Mouse (Mus musculus): ENCODE results near the gene Ercc6l2. TPM values are rescaled to one million over a fixed set of nuclear protein-coding genes. Genes with fewer than 3 reads are reported as not detected.

Ercc6l2 gene
- total and polyA plus RNA-seq, 3 experiments, result 2.1 to 9.8 (median 8.1) TPM

DNA sequence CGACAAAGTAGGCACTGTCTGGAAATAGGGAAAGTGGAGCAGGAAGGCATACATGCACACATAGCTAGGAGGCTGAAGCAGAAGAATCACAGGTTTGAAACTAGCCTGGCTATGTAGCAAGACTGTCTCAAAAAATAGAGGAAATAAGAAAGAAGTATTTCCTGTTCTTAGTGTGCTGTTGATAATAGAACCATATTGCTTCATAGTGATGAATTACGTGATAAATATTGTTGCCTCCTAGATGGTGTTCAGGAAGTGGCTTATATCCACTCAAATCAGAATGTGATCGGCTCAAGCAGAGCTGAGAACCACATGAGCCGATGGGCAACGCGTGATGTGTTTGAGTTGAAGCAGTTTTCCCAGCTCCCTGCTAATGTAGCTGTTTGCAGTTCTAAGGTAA, 62.1 kb downstream of the Ercc6l2 start:
- no peaks in the 10 kb centered on the region for H3K4me1 ChIP-seq (ENCODE audit: control insufficient read depth, insufficient read depth, low read length)
- intact Hi-C loops (cut with DNase I), result no loop called here

DNA sequence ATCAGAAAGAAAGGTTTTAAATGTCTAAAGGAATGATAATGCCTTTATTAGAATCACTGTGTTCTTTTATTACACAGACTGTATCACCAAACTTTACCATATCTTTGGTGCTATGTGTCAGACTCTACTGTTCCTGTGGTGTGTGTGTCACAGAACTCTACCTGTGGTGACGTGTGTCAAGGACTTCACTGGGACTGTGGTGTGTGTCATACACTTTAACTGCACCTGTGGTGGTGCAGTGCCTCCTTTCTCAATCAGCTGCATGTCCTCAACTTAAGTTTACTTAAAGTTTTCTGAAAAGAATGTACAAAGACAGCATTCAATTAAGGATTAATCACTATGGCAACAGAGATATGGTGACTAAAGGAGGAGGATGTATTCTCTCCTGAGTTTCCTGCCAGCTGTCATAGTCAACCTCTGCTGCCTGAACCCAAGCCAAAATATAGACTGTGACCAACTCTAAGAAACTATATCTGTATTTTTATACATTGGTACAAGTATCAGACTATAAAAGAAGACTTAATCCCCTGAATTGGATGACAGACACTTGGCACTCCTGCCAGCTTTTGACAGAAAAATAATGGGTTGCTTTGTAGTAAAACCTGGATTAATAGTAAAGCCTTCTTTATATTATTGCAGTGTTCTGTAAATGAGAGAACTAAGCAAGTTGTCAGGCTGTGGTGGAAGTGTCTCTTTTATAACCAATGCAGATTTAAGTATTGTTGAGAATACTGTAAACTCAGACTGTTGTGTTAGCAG, 64.2 kb downstream of the Ercc6l2 start:
- Histone ChIP-seq H3K27me3 (ENCODE audit: control insufficient read depth, insufficient read depth, low read length) (no peaks in the 10 kb centered on the region), H3K79me2 (replicated peaks; ENCODE audit: control insufficient read depth, insufficient read depth, low read length) (no peaks in the 10 kb centered on the region), H3K4me1 (ENCODE audit: control insufficient read depth, insufficient read depth, low read length) (no peaks in the 10 kb centered on the region), H3K4me3 (no peak overlapping the region), H3K9ac (ENCODE audit: low read depth, low read length) (no peak overlapping the region), H3K36me3 (ENCODE audit: control insufficient read depth, insufficient read depth, low read length) (no peaks in the 10 kb centered on the region), H3K27ac (no peak overlapping the region)
- TF ChIP-seq POLR2A (IDR thresholded peaks at IDR 0.05; ENCODE audit: insufficient read depth, low read depth, low read length) (no peak), EP300 (IDR thresholded peaks at IDR 0.05; ENCODE audit: insufficient read depth, low read depth, low read length) (no peak), CTCF (IDR thresholded peaks at IDR 0.05) (no peak)
- no peak for DNase-seq
- WGBS, result 89% methylated on average over 1 of the region's 1 CpGs
- intact Hi-C loops (cut with DNase I), result no loop called here

More for the DNA sequence above, 62.1 kb downstream of the Ercc6l2 start:
- WGBS, result 81% methylated on average over 6 of the region's 6 CpGs
- no peaks in the 10 kb centered on the region for H3K79me2 ChIP-seq (replicated peaks; ENCODE audit: control insufficient read depth, insufficient read depth, low read length)
- DNase-seq, result no peak
- no peaks in the 10 kb centered on the region for H3K27me3 ChIP-seq (ENCODE audit: control insufficient read depth, insufficient read depth, low read length)
- H3K4me3 ChIP-seq, result no peak overlapping the region
- TF ChIP-seq CTCF (IDR thresholded peaks at IDR 0.05) (no peak), EP300 (IDR thresholded peaks at IDR 0.05; ENCODE audit: insufficient read depth, low read depth, low read length) (no peak), POLR2A (IDR thresholded peaks at IDR 0.05; ENCODE audit: insufficient read depth, low read depth, low read length) (no peak)
- H3K9ac ChIP-seq (ENCODE audit: low read depth, low read length), result no peak overlapping the region
- no peaks in the 10 kb centered on the region; the same call in 1 of the 2 replicates for H3K36me3 ChIP-seq (ENCODE audit: control insufficient read depth, insufficient read depth, low read length)
- H3K27ac ChIP-seq, result no peak overlapping the region

DNA sequence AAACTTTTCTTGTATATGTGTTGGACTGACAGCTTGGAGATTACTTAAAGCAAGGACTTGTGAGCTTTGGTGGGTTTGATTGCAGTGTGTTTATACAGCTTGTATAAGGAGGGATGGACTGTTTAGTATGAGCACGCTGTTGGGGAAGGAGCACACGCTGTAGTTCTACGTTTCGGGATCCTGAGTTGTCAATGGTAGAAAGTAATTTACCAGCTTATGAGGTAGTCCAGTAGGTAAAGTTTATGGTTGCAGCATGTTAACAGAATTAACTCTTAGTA, 64.8 kb downstream of the Ercc6l2 start:
- Histone ChIP-seq H3K27ac (no peak overlapping the region), H3K9ac (ENCODE audit: low read depth, low read length) (no peak overlapping the region), H3K27me3 (ENCODE audit: control insufficient read depth, insufficient read depth, low read length) (no peaks in the 10 kb centered on the region), H3K4me1 (ENCODE audit: control insufficient read depth, insufficient read depth, low read length) (no peaks in the 10 kb centered on the region), H3K79me2 (replicated peaks; ENCODE audit: control insufficient read depth, insufficient read depth, low read length) (no peaks in the 10 kb centered on the region), H3K4me3 (no peak overlapping the region), H3K36me3 (ENCODE audit: control insufficient read depth, insufficient read depth, low read length) (no peaks in the 10 kb centered on the region)
- intact Hi-C loops (cut with DNase I), result no loop called here
- TF ChIP-seq POLR2A (IDR thresholded peaks at IDR 0.05; ENCODE audit: insufficient read depth, low read depth, low read length) (no peak), CTCF (IDR thresholded peaks at IDR 0.05) (no peak), EP300 (IDR thresholded peaks at IDR 0.05; ENCODE audit: insufficient read depth, low read depth, low read length) (no peak)
- no peak for DNase-seq
- 94% methylated on average over 4 of the region's 4 CpGs for WGBS

DNA sequence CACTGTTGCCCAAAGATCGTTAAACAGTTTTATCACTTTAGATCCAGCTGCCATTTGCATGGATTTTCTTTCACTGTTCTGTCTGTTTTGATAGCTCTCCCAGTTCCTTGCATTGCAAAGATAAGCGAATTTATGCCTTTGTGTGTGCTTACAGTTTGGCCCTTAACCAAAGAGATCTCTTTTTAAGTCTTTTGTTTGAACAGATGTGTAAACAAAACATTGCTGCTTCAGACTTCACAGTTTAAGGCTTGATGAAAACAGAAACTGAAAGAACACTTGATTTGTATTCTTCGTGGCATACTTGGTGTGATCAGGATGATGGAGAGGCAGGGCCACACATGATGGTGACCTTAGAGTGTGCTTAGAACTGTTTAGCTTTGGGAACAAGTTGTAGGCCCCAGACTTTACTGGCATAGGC, 70.5 kb downstream of the Ercc6l2 start:
- Histone ChIP-seq H3K27ac (no peak overlapping the region), H3K9ac (ENCODE audit: low read depth, low read length) (no peak overlapping the region), H3K79me2 (replicated peaks; ENCODE audit: control insufficient read depth, insufficient read depth, low read length) (no peaks in the 10 kb centered on the region), H3K4me1 (ENCODE audit: control insufficient read depth, insufficient read depth, low read length) (no peaks in the 10 kb centered on the region; the same call in 1 of the 2 replicates), H3K4me3 (no peak overlapping the region), H3K36me3 (ENCODE audit: control insufficient read depth, insufficient read depth, low read length) (no peaks in the 10 kb centered on the region; the same call in 1 of the 2 replicates), H3K27me3 (ENCODE audit: control insufficient read depth, insufficient read depth, low read length) (no peaks in the 10 kb centered on the region)
- TF ChIP-seq POLR2A (IDR thresholded peaks at IDR 0.05; ENCODE audit: insufficient read depth, low read depth, low read length), result no peak
- no peak for TF ChIP-seq CTCF (IDR thresholded peaks at IDR 0.05)
- no peak for TF ChIP-seq EP300 (IDR thresholded peaks at IDR 0.05; ENCODE audit: insufficient read depth, low read depth, low read length)
- WGBS, result 42% methylated on average over 3 of the region's 3 CpGs
- intact Hi-C loops (cut with DNase I), result no loop called here
- no peak for DNase-seq

DNA sequence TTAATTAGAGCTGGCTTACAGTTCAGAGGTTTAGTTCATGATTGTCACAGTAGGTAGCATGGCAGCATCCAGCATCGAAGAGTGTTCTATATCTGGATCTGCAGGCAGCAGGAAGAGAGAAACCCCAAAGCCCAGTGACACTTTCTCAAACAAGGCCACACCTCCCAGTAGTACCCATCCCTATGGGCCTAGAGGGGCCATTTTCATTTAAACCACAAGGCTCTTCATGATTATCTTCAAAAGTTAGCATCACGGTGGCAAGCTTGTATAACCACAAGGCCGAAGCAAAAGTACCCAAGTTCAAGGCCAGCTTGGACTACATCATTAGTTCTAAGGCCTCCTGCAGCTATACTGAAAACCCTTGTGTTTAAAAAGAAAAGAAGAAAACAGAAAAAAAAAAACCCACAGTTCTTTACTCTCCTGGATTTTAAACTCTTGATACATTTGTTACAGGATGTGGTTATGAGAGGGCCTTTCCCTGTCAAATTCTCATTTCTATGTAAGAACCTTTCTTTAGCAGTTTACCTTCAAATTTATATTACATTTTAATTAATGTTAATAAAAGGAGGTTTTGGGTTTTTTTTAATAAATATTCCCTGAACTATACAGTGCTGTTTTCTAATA, 71.5 kb downstream of the Ercc6l2 start:
- DNase-seq, result no peak
- TF ChIP-seq EP300 (IDR thresholded peaks at IDR 0.05; ENCODE audit: insufficient read depth, low read depth, low read length) (no peak), POLR2A (IDR thresholded peaks at IDR 0.05; ENCODE audit: insufficient read depth, low read depth, low read length) (no peak), CTCF (IDR thresholded peaks at IDR 0.05) (no peak)
- Histone ChIP-seq H3K36me3 (ENCODE audit: control insufficient read depth, insufficient read depth, low read length) (no peaks in the 10 kb centered on the region; the same call in 1 of the 2 replicates), H3K27ac (no peak overlapping the region), H3K79me2 (replicated peaks; ENCODE audit: control insufficient read depth, insufficient read depth, low read length) (no peaks in the 10 kb centered on the region), H3K4me1 (ENCODE audit: control insufficient read depth, insufficient read depth, low read length) (no peaks in the 10 kb centered on the region; the same call in 1 of the 2 replicates), H3K4me3 (no peak overlapping the region), H3K9ac (ENCODE audit: low read depth, low read length) (no peak overlapping the region), H3K27me3 (ENCODE audit: control insufficient read depth, insufficient read depth, low read length) (no peaks in the 10 kb centered on the region)
- intact Hi-C loops (cut with DNase I), result no loop called here
- 91% methylated on average over 3 of the region's 3 CpGs for WGBS
